Mouse (Mus musculus): ENCODE measurements around the gene Iqce. TPM values are rescaled to one million over a fixed set of nuclear protein-coding genes. Genes with fewer than 3 reads are reported as not detected.
"Not testable (repeated sequence)": the region's sequence is repeated elsewhere in the genome, so short reads cannot be mapped to it uniquely, and the experiment has no call there.

The Iqce gene
- total RNA-seq, 1 experiment from 2014 or later = 36.2 TPM

- DNase-seq = peak; percentile 100
Measured at GRCm38 (mm10) chr5:140704378-140705251, 2.4 kb upstream of the Iqce start, which contains the start of gene Brat1. TSS of gene Brat1 (plus strand) at chr5:140705011.

GRCm38 (mm10) chr5:140703480-140704377 is 1.6 kb upstream of the Iqce start:
- no peak for DNase-seq

- DNase-seq = no peak
Measured at GRCm38 (mm10) chr5:140702618-140703175, 519 bp upstream of the Iqce start.

GRCm38 (mm10) chr5:140701661-140702060 is 517 bp downstream of the Iqce start:
- DNase-seq = no peak

GRCm38 (mm10) chr5:140699776-140700175 is 2.4 kb downstream of the Iqce start:
- DNase-seq = no peak

GRCm38 (mm10) chr5:140695987-140696386 is 6.2 kb downstream of the Iqce start:
- no peak for DNase-seq

- no peak for DNase-seq
Measured at GRCm38 (mm10) chr5:140688434-140688833, 13.7 kb downstream of the Iqce start.

GRCm38 (mm10) chr5:140684343-140685148 is 17.6 kb downstream of the Iqce start:
- DNase-seq = peak; percentile 42

- DNase-seq = no peak
Measured at GRCm38 (mm10) chr5:140682113-140682512, 20.1 kb downstream of the Iqce start.

GRCm38 (mm10) chr5:140680950-140681349 is 21.2 kb downstream of the Iqce start:
- DNase-seq = no peak

GRCm38 (mm10) chr5:140680051-140680450 is 22.1 kb downstream of the Iqce start:
- DNase-seq = no peak

- DNase-seq = no peak
Measured at GRCm38 (mm10) chr5:140677137-140677536, 25.0 kb downstream of the Iqce start.

- no peak for DNase-seq
Measured at GRCm38 (mm10) chr5:140675640-140676039, 26.5 kb downstream of the Iqce start.

GRCm38 (mm10) chr5:140675079-140675478 is 27.1 kb downstream of the Iqce start:
- DNase-seq = no peak

- DNase-seq = no peak
Measured at GRCm38 (mm10) chr5:140674036-140674435, 28.1 kb downstream of the Iqce start.

GRCm38 (mm10) chr5:140672603-140673002 is 29.6 kb downstream of the Iqce start:
- DNase-seq = not testable (repeated sequence)

- no peak for DNase-seq
Measured at GRCm38 (mm10) chr5:140672115-140672514, 30.1 kb downstream of the Iqce start.

GRCm38 (mm10) chr5:140663621-140664180 is 38.5 kb downstream of the Iqce start:
- peak; percentile 68 for DNase-seq

GRCm38 (mm10) chr5:140662741-140663592 is 39.2 kb downstream of the Iqce start:
- no peak for DNase-seq
